Mouse (Mus musculus) erythroblast, embryonic 14.5 days (primary cell): ENCODE measurements around the gene Tpx2. TPM values are rescaled to one million over a fixed set of nuclear protein-coding genes. Genes with fewer than 3 reads are reported as not detected.

ENCODE experiments used
- H3K27me3 ChIP-seq: 2 replicates; pipeline ENCODE4 v1.6.1; 2012; ENCODE audit warnings: inconsistent platforms; ENCODE audit not compliant: control insufficient read depth
- H3K36me3 ChIP-seq: 2 replicates; pipeline ENCODE4 v1.6.1; 2012; ENCODE audit warnings: mild to moderate bottlenecking, inconsistent platforms; ENCODE audit not compliant: control insufficient read depth
- H3K4me1 ChIP-seq: 2 replicates; pipeline ENCODE4 v1.6.1; 2012; ENCODE audit warnings: inconsistent platforms; ENCODE audit not compliant: control insufficient read depth
- H3K4me3 ChIP-seq: replicated peaks from 2 replicates; pipeline ENCODE3; 2012; ENCODE audit warnings: moderate library complexity, mild to moderate bottlenecking, inconsistent platforms
- H3K9me3 ChIP-seq: 2 replicates; pipeline ENCODE4 v1.6.1; 2012; ENCODE audit warnings: low read length, inconsistent platforms, mixed read lengths; ENCODE audit not compliant: control insufficient read depth
- GATA1 ChIP-seq: IDR thresholded peaks from 2 replicates; pipeline ENCODE4 v1.6.1; 2012; ENCODE audit warnings: low read length, inconsistent platforms, mixed read lengths
- TAL1 ChIP-seq: IDR thresholded peaks from 3 replicates; pipeline ENCODE4 v1.6.1; 2012; ENCODE audit warnings: low read length, inconsistent platforms, mixed read lengths
- polyA plus RNA-seq: library from polyadenylated mRNA; stranded (reverse); fragments of >175 nt; gene quantifications from 2 replicates; pipeline ENCODE4 v1.2.3, GENCODE M21; 2012

Gene Tpx2
- polyA plus RNA-seq, 1 experiment = 4.9 TPM

GRCm38 (mm10) chr2:152810158-152810941 is 37.4 kb upstream of the Tpx2 start:
- Histone ChIP-seq H3K9me3 (no peaks in the 10 kb centered on the region), H3K27me3 (no peaks in the 10 kb centered on the region), H3K4me3 (peak overlapping the region; percentile 53), H3K36me3 (peaks cover 94% of the 10 kb centered on the region), H3K4me1 (peaks cover 97% of the 10 kb centered on the region)
- TF ChIP-seq TAL1 (no peak), GATA1 (no peak)

GRCm38 (mm10) chr2:152811336-152812165 is 36.2 kb upstream of the Tpx2 start:
- H3K9me3 ChIP-seq = no peaks in the 10 kb centered on the region
- TF ChIP-seq GATA1 (peak; percentile 96), TAL1 (peak; percentile 89)
- peaks cover 97% of the 10 kb centered on the region for H3K4me1 ChIP-seq
- peaks cover 94% of the 10 kb centered on the region for H3K36me3 ChIP-seq
- peak overlapping the region; percentile 53 for H3K4me3 ChIP-seq
- no peaks in the 10 kb centered on the region for H3K27me3 ChIP-seq

GRCm38 (mm10) chr2:152813232-152813631 is 34.5 kb upstream of the Tpx2 start:
- TF ChIP-seq GATA1 = no peak
- TF ChIP-seq TAL1 = no peak
- H3K36me3 ChIP-seq = peaks cover 96% of the 10 kb centered on the region

GRCm38 (mm10) chr2:152814213-152814874 is 33.4 kb upstream of the Tpx2 start:
- Histone ChIP-seq H3K36me3 (peaks cover 96% of the 10 kb centered on the region), H3K9me3 (no peaks in the 10 kb centered on the region), H3K27me3 (no peaks in the 10 kb centered on the region), H3K4me1 (peaks cover 100% of the 10 kb centered on the region), H3K4me3 (peak overlapping the region; percentile 47)
- TF ChIP-seq GATA1 (peak; percentile 93), TAL1 (peak; percentile 89)

More at GRCm38 (mm10) chr2:152813232-152813631, 34.5 kb upstream of the Tpx2 start:
- H3K4me3 ChIP-seq = peak overlapping the region; percentile 47
- H3K4me1 ChIP-seq = peaks cover 100% of the 10 kb centered on the region
- no peaks in the 10 kb centered on the region for H3K27me3 ChIP-seq
- no peaks in the 10 kb centered on the region for H3K9me3 ChIP-seq

- H3K36me3 ChIP-seq = peaks cover 96% of the 10 kb centered on the region
Observed at GRCm38 (mm10) chr2:152815879-152816656, 31.7 kb upstream of the Tpx2 start.

GRCm38 (mm10) chr2:152816657-152817348 is 31.0 kb upstream of the Tpx2 start:
- no peaks in the 10 kb centered on the region for H3K9me3 ChIP-seq
- H3K4me1 ChIP-seq = peaks cover 100% of the 10 kb centered on the region
- peaks cover 97% of the 10 kb centered on the region for H3K36me3 ChIP-seq
- peak overlapping the region; percentile 57 for H3K4me3 ChIP-seq
- no peak for TF ChIP-seq TAL1
- H3K27me3 ChIP-seq = no peaks in the 10 kb centered on the region

More at GRCm38 (mm10) chr2:152815879-152816656, 31.7 kb upstream of the Tpx2 start:
- no peaks in the 10 kb centered on the region for H3K9me3 ChIP-seq
- TF ChIP-seq TAL1 (no peak), GATA1 (no peak)
- no peaks in the 10 kb centered on the region for H3K27me3 ChIP-seq
- peaks cover 100% of the 10 kb centered on the region for H3K4me1 ChIP-seq
- H3K4me3 ChIP-seq = peak overlapping the region; percentile 57

GRCm38 (mm10) chr2:152817596-152818291 is 30.0 kb upstream of the Tpx2 start:
- Histone ChIP-seq H3K4me3 (peak overlapping the region; percentile 57), H3K36me3 (peaks cover 97% of the 10 kb centered on the region), H3K9me3 (no peaks in the 10 kb centered on the region), H3K27me3 (no peaks in the 10 kb centered on the region), H3K4me1 (peaks cover 100% of the 10 kb centered on the region)
- peak; percentile 69 for TF ChIP-seq GATA1
- peak; percentile 67 for TF ChIP-seq TAL1

GRCm38 (mm10) chr2:152818679-152819078 is 29.1 kb upstream of the Tpx2 start:
- TF ChIP-seq GATA1 (no peak), TAL1 (no peak)
- Histone ChIP-seq H3K4me3 (peak overlapping the region; percentile 29), H3K27me3 (no peaks in the 10 kb centered on the region), H3K9me3 (no peaks in the 10 kb centered on the region), H3K36me3 (peaks cover 93% of the 10 kb centered on the region), H3K4me1 (peaks cover 97% of the 10 kb centered on the region)
